Mouse (Mus musculus): ENCODE measurements at regions not wholly inside any gene's neighbourhood (a gene's known extent, or its start where the extent isn't known, plus 50 kb on each side); places are given as distances from the start of the nearest gene placed in this dataset.
A peak's percentile ranks its signal among the peaks of the same experiment; 100 is the strongest.

DNA sequence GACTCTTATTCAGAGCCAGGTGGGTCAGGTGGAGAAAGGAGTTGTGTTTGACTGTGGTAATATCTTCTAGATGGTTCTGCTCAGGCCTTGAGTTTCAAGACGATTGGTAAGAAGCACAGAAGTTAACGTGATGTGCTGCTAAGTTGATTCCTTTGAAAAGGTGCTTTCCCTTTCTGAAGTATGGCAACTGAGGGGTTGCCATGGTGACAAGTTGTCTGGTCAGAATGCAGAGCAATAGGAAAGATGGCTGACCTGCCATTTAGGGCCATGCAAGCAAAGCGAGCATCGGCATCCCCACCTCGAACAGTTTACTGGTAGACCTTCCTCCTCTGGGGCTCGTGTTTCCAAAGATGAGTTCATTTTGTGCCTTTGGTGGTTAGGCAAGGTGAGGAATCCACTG is 76.1 kb upstream of the Id2 start:
- DNase-seq = no peak

DNA sequence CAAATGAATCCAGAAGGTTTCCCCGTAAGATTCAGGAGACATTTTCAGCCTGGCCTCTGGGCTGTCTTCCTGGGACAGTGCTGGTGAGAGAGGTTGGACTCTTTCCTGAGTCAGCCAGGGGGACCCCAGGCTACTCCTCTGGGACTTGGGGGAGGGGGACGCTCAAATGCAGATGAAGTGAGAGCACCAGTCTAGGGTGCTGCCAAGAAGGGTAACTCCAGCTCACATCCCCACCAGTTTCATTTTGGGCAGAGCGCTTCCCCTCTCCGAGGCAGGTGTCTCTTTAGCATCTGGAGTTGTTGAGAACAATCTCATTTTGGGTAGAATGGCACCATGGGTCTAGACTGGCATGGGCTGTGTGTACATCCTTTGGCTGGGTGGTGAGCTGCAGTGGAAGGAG is 75.5 kb upstream of the Id2 start:
- no peak for DNase-seq

DNA sequence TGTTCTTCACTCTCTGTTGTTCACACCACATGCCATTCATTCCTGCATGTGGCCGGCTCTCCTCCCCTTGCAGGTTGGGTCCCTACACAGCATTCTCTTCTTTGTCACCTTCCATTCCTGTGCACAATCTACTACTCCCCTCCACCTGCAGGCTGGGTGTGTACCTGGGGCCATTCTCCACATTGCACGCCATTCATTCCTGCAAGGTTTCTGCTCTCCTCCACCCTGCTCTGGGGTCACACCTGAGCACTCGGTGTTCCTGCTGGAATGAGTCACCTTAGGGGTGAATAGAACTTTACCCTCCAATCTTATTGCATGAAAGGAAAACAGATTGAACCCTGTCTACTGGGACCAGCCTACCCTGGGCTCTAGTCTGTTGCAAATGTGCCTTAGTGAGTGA is 72.7 kb upstream of the Id2 start:
- DNase-seq = no peak

DNA sequence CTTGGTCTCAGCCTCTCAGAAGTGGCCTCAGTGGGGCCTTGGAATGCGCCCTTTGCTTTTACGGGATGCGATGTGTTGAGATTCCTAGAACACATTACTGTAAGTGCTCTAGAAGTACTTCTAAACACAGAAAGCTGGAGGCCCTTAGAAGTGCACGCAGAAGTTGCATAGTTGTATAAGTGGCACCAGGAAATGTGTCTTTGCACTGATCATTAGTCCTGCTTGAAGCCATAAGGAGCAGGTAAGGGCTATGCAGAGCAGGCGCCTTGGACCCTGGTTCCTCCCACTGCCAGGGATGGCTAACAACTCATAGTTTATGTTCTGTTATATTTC is 71.2 kb upstream of the Id2 start:
- no peak for DNase-seq

DNA sequence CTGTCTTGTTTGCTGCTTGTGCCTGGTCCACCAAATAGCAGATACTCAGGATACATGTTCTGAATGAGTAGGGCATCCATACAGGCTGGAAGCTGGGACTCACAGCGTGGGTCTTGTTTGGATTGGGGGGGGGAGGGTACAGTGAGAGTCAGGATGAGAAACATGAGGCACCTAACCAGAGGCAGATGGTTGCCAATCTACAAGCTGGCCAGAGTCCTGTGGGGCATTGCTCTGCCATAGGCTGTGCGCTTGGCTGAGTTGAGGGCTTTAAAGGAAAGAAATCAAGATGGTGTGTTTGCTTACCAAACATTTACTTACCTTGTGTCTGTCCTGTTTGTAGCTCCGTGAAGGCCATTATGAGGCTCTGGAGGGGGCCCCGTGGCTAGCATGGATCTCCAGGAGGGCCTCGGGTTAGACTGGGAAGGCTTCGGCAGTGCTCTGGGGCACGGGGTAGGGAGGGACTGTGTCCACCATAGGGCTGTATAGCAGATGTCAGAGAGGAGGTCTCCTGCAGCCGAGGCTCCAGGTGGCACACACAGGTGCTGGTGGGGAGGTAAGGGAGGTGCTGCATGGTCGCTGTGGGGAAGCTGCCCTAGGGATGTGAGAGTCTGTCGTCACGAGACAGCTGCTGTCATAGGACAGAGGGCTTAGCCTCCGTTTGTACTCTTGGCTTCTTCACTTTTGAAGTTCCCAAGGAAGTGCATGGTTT is 70.7 kb upstream of the Id2 start:
- no peak for DNase-seq

DNA sequence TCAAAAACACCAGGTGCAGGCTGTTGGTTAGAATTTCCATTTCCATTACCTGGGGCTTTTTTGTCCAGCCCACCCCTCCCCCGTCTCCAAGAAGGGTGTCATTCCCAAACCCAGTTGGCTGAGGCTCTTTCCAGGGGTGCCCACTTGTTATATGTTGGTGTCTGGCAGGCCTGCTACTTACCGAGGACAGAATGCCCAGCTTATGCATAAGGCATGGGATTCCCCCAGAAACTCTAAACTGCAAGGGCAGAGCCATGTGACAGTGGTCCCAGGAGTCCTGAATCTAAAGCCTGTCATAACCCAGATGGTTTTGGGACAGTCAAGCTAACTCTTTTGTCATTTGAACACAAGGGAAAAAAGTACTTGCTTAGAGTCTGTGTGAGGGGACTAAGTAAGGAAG is 69.6 kb upstream of the Id2 start:
- no peak for DNase-seq

DNA sequence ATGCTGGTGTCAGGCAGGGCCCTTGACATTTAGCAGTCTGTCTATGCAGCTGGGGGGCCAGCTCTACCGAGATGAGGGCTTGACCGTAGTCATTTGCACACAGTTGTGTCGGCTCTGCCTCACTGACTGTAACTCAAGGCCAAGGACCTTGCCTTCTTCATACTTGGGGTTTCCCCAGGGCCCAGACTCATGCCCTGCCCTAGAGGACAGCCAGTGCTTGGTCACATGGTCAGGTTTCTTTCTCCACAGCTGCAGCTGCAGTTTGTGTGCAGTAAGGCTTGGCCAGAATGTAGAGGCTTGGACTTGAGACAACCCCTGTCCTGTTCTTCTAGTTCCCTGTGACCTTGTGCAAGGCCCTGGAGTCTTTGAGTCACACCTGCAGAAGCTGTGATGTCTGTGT is 68.7 kb upstream of the Id2 start:
- peak; percentile 98 for DNase-seq

DNA sequence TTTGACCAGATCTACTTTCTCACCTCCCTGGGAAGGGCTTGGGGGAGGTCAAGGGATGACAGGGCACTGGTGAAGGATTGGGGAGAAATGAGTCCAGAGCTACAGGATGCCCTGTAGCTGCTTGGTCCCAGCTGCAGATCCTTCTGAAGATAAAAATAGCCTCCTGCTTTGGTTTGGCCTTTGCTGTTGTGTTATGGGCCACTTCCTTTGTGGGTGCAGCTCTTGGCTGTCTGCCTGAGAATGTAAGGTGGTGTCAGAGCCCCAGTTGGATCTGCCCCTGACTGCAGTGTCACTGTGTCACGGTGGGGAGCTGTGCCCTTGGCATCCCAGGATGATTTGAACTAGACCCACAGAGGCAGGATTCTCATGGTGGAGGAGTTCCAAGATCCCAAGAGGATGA is 67.8 kb upstream of the Id2 start:
- peak; percentile 95 for DNase-seq

DNA sequence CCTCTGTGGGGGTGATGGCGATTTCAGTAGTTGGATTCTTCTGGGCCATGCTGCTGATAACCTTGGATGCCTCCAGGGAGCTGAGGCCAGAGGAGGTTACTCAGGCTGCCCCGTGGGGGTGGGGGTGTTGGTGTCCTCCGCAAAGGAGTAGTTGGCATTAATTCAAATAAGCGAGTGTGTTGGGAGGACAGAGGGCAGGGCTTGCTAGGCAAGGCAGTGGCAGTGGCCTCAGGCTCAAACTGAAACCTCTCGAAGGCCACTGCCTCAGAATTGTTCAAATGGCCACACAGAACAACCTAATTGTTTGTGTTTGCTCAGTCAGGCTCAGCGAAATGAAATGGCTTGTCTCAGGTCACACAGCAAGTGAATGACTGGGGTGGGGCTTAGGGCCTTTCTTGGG is 66.6 kb upstream of the Id2 start:
- DNase-seq = peak; percentile 95

DNA sequence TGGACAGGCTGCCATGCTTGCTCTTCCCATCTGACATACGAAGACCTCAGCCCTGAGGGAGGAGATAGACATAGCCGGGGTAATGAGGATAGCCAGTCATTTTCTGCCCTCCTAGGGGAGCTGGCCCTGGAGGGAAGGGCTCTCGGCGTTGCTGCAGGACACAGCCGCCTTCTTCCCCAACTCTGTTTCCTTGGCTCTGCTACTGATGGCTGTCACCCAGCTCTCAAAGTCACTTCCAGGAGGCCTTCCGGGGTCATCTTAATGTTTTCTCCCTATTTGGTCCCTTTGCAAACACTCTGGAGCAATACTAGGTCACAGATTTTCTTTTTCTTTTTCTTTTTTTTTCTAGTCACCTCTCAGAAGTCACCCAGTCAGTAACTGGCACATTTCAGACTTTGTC is 65.9 kb upstream of the Id2 start:
- DNase-seq = no peak

DNA sequence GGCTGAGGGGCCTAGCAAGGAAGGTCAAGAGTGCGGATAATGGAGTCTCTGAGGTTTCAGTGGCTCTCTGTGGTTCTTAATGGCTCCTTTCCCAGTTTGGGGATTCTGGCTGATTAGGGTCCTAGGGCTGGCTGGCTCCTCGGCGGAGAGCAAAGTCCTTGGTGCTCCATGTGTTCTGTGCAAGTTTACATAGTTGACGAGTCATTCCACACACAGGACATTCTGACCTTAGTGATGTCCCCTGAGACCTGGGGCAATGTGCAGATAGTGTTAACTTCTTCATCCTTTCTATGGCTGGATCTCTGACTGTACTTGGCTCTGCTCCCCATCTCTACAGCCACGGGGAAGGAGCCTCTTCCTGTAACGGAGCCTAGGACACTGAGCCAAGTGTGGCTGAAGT is 65.0 kb upstream of the Id2 start:
- no peak for DNase-seq

DNA sequence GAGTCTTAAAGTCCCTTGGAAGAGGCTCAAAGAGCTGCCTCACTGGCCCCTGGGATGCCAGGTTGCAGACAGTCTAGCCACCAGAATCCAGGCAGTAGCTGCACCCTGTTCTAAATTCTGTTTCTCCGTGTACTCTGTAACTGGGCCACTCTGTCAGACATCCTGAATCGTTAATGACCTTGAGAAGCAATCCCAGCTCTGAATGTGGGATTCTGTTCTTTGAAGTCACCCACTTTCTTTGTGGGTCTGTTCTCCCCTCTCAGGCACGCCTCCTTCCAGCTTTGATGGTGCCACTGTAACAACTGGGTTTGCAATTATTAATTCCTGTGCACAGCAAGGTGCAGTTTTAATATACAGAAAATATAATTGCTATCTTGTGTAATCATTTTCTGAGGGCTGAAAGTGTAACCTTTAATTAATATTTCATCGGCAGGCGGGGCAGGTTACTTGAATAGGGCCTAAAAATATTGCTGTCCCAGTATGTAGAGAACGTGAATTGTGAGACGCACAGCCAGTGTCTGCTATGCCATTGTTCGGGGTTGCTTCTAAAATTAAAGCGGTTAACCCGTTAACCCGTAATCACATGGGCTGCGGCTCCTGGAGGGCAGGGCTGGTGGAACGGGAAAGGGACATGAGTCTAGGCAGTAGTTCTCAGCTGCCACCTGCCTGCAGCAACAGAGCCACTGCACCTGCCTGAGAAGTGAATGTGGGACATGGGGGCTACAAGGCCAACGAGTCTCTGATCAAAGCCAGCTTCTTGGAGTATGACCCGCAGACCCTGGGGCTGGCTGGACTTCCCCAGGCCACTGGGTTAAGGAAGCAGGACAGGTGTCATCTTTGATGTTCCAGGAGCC is 64.3 kb upstream of the Id2 start:
- DNase-seq = peak; percentile 95

DNA sequence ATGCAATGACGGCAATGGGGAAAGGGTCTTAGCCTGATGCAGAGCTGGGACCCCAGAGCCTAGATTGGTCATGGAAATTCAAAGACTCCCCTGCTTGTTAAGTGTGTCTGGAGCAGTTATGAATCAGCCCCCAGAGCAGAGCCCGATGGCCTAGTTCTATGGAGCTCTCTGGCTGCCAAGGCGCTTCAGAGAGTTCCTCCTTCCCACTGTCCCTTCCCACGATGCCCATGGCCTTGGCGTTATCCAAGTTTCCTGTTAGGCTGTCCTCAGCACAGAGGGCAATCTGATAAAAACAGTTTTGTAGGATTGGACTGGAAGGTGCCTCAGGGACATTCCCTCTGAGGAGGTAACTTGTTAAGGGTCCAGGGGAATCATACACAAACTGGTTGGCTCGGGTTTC is 62.2 kb upstream of the Id2 start:
- no peak for DNase-seq

DNA sequence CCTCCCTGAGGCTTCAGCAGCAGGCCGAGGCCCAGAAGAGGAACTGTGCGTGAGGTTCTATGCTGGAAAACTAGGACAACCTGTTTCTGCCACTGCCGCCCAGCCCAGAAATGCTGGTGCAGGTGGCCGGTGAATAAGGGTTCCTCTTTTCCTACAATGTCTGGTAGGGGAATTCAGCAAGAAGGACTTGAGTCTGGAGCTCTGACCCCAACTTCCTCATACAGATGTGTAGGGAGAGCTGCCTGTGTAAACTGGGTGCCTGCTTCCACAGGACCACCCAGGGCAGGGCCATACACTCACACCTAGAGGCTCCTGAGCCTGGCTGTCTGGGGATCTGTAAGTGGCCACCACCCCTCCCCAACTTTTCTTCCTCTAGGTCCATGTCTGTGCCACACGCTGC is 60.3 kb upstream of the Id2 start:
- DNase-seq = no peak

DNA sequence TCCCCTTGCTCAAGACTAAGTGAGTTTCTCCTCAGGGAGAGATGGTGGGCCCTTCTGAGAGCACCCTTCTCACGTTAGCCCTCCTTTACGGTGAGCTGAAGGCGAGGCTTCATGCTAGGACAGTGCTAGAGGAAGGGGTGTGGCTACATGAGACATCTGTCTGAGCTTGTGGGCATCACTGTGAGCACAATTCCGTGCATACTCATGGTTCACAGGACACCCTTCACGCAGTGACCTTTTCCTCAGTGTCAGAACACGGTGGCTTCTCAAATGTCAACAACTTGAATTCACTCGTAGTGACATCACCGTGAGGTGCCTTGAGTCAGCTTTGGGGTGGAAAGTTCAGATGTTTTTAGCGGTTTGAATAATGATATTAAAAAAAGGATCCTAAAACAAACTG is 58.5 kb upstream of the Id2 start:
- DNase-seq = no peak

DNA sequence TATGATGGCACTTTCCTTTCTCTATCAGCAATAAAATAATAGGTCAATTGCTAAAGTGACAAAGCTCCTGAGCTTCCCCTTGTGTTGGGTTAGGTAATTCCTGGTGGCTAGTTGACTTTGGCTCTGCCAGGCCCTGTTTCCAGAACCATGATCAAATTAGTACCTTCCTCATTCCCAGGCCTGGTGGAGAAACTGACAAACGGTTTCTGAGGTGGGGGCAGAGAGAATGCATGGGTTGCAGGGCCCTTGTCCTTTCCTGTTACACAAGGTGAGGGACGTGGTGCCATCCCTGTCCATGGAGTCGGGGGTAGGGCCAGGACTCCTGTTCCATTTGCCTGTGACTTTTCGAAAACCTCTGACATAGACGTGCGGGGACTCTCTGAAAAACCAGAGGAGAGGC is 51.2 kb upstream of the Id2 start:
- no peak for DNase-seq

Data from heart, adult 11 months (tissue).